In genomic region chr2:173622173-173622601, GRCm38 (mm10) we compare ENCODE assay signal across 12 mouse cellular contexts. TPM values are rescaled to one million over a fixed set of nuclear protein-coding genes. Genes with fewer than 3 reads are reported as not detected.
A peak's percentile ranks its signal among the peaks of the same experiment; 100 is the strongest.
DNase-seq lines count a peak whose midpoint lies in the region; ATAC-seq and TF ChIP-seq lines count a peak whose summit lies in the region.
"Had no signal": no experiment of that assay in that cellular context is flagged by ENCODE, and none has a peak within 500 bp of the region (broad histone marks: within the 10 kb centered on the region; RNA-seq: fewer than 3 reads in every experiment).

No protein-coding gene starts in this region.

- H3K4me2 ChIP-seq in hindbrain, postnatal 0 days (ENCODE audit: low read depth, low read length): no peak overlapping the region
- no peak overlapping the region for H3K4me2 ChIP-seq in intestine, embryonic 16.5 days (ENCODE audit: low read depth, low read length)
- H3K4me2 ChIP-seq: embryonic facial prominence, embryonic 13.5 days; heart, embryonic 13.5 days; liver, embryonic 13.5 days had no signal

- intact Hi-C loops in left cerebral cortex, postnatal 4 days (cut with DNase I): no loop called here
- intact Hi-C loops in left cerebral cortex, postnatal 36 days (cut with DNase I): no loop called here
- intact Hi-C loops in gastrocnemius, postnatal 14 days (cut with DNase I; ENCODE audit: low total_unique reads): no loop called here

- H3K4me1 ChIP-seq in hindbrain, postnatal 0 days (ENCODE audit: insufficient read depth, low read length): no peaks in the 10 kb centered on the region
- H3K4me1 ChIP-seq in intestine, embryonic 16.5 days (ENCODE audit: control insufficient read depth, insufficient read depth, low read length): no peaks in the 10 kb centered on the region
- H3K4me1 ChIP-seq: heart, embryonic 13.5 days; liver, embryonic 13.5 days had no signal

- no peak for TF ChIP-seq CTCF in hindbrain, postnatal 0 days (IDR thresholded peaks at IDR 0.05; ENCODE audit: low read depth)

- no peak overlapping the region for H3K9ac ChIP-seq in hindbrain, postnatal 0 days (replicated peaks; ENCODE audit: low read length)
- H3K9ac ChIP-seq in intestine, embryonic 16.5 days (ENCODE audit: low read depth, low read length): no peak overlapping the region
- H3K9ac ChIP-seq: embryonic facial prominence, embryonic 13.5 days; heart, embryonic 13.5 days; liver, embryonic 13.5 days had no signal

- no peaks in the 10 kb centered on the region for H3K27me3 ChIP-seq in hindbrain, postnatal 0 days (ENCODE audit: insufficient read depth, low read length)
- no peaks in the 10 kb centered on the region for H3K27me3 ChIP-seq in intestine, embryonic 16.5 days (replicated peaks; ENCODE audit: control insufficient read depth, insufficient read depth, low read length)
- H3K27me3 ChIP-seq: embryonic facial prominence, embryonic 13.5 days; heart, embryonic 13.5 days; liver, embryonic 13.5 days had no signal

- 0 out of 2 replicates have a peak overlapping the region, but pooled peaks have one; percentile 34 for H3K27ac ChIP-seq in hindbrain, postnatal 0 days
- no peak overlapping the region for H3K27ac ChIP-seq in intestine, embryonic 16.5 days (ENCODE audit: low read length)
- H3K27ac ChIP-seq: embryonic facial prominence, embryonic 13.5 days; heart, embryonic 13.5 days; liver, embryonic 13.5 days had no signal

- peak; percentile 82 for DNase-seq in left cerebral cortex, postnatal 4 days
- DNase-seq in left cerebral cortex, postnatal 36 days (ENCODE audit: low spot score in 2 of 2): no peak
- peak; percentile 12 to 35 for DNase-seq in cerebellum, adult 18-20 months
- peak; percentile 61 for DNase-seq in gastrocnemius, postnatal 14 days
- peak; percentile 70 for DNase-seq in hindbrain, postnatal 0 days (ENCODE audit: low spot score)
- no peak for DNase-seq in liver
- DNase-seq: kidney, postnatal 25 days; liver, embryonic 13.5 days had no signal

- ATAC-seq in hindbrain, postnatal 0 days: peak; percentile 85
- no peak for ATAC-seq in megakaryocyte, adult 5-6 weeks (ENCODE audit: poor library complexity, severe bottlenecking)
- ATAC-seq in intestine, embryonic 16.5 days: no peak

- H3K4me3 ChIP-seq in hindbrain, postnatal 0 days (ENCODE audit: low read length): no peak overlapping the region
- H3K4me3 ChIP-seq in intestine, embryonic 16.5 days (ENCODE audit: low read length): no peak overlapping the region
- H3K4me3 ChIP-seq: embryonic facial prominence, embryonic 13.5 days; heart, embryonic 13.5 days; liver, embryonic 13.5 days had no signal

- peaks cover 3% of the 10 kb centered on the region; the same call in 1 of the 2 replicates for H3K9me3 ChIP-seq in hindbrain, postnatal 0 days (ENCODE audit: low read length)
- no peaks in the 10 kb centered on the region for H3K9me3 ChIP-seq in intestine, embryonic 16.5 days (ENCODE audit: control insufficient read depth, low read length)
- H3K9me3 ChIP-seq: embryonic facial prominence, embryonic 13.5 days; heart, embryonic 13.5 days; liver, embryonic 13.5 days had no signal

- H3K36me3 ChIP-seq in hindbrain, postnatal 0 days (ENCODE audit: insufficient read depth, low read length): no peaks in the 10 kb centered on the region
- no peaks in the 10 kb centered on the region for H3K36me3 ChIP-seq in intestine, embryonic 16.5 days (ENCODE audit: control insufficient read depth, insufficient read depth, low read length)
- H3K36me3 ChIP-seq: embryonic facial prominence, embryonic 13.5 days; heart, embryonic 13.5 days; liver, embryonic 13.5 days had no signal

- WGBS in hindbrain, postnatal 0 days: 28% methylated on average over 7 of the region's 7 CpGs
- 58% methylated on average over 7 of the region's 7 CpGs for WGBS in intestine, embryonic 16.5 days

RNA-seq across cellular contexts. Expression of gene Rab22a, which starts 37.4 kb away (rescaled TPM):
- 10 to 100 TPM; 25.5 to 27.8 TPM for total RNA-seq in left cerebral cortex, postnatal 4 days (2021)
- total RNA-seq in left cerebral cortex, postnatal 36 days (2021): 10 to 100 TPM; 25.6 to 27.2 TPM
- 10 to 100 TPM; 21.5 to 22.5 TPM for total RNA-seq in gastrocnemius, postnatal 14 days (2021)
- total RNA-seq in hindbrain, postnatal 0 days (2014; rRNA removed): 14.0 and 22.2 TPM in 2 replicates
- 32.9 and 36.0 TPM in 2 replicates for polyA plus RNA-seq in hindbrain, postnatal 0 days (2015; fragmentation: Nextera tagmentation; extraction: Ambion mirVana)
- 15.9 and 16.6 TPM in 2 replicates for total RNA-seq in megakaryocyte, adult 5-6 weeks (2015)
- 8.5 and 9.2 TPM in 2 replicates for total RNA-seq in megakaryocyte, adult 5-6 weeks (2017)
- polyA plus RNA-seq in intestine, embryonic 16.5 days (2015; fragmentation: Nextera tagmentation; extraction: Ambion mirVana): 31.2 and 32.4 TPM in 2 replicates

RNA-seq across cellular contexts. Expression of gene Ankrd60, which starts 44.0 kb away (rescaled TPM):
- total RNA-seq in left cerebral cortex, postnatal 4 days (2021): not detected
- not detected for total RNA-seq in left cerebral cortex, postnatal 36 days (2021)
- not detected for total RNA-seq in gastrocnemius, postnatal 14 days (2021)
- not detected in 2 replicates for total RNA-seq in hindbrain, postnatal 0 days (2014; rRNA removed)
- not detected in 2 replicates for polyA plus RNA-seq in hindbrain, postnatal 0 days (2015; fragmentation: Nextera tagmentation; extraction: Ambion mirVana)
- not detected in 2 replicates for total RNA-seq in megakaryocyte, adult 5-6 weeks (2015)
- total RNA-seq in megakaryocyte, adult 5-6 weeks (2017): not detected in 2 replicates
- not detected in 2 replicates for polyA plus RNA-seq in intestine, embryonic 16.5 days (2015; fragmentation: Nextera tagmentation; extraction: Ambion mirVana)
- polyA plus RNA-seq: embryonic facial prominence, embryonic 13.5 days; heart, embryonic 13.5 days; liver, embryonic 13.5 days had no signal

Comparison
In these comparisons a context has a peak if more than half of its experiments do, and no peak if none do; other contexts are left out.
1. DNase-seq: peak in left cerebral cortex, postnatal 4 days (single experiment), cerebellum, adult 18-20 months (2 of 2), gastrocnemius, postnatal 14 days (single experiment) and hindbrain, postnatal 0 days (single experiment); none in left cerebral cortex, postnatal 36 days (0 of 2) and liver (single experiment).